Mouse (Mus musculus) heart, adult 2 months (tissue): ENCODE results near the gene Nr5a1.

Source experiments
- CTCF ChIP-seq: fragments of 200-600 bp; IDR thresholded peaks from 2 replicates; pipeline ENCODE4 v1.8.1; 2022; ENCODE audit warnings: antibody characterized with exemption, mild to moderate bottlenecking, moderate library complexity
- EP300 ChIP-seq: fragments of 200-500 bp; IDR thresholded peaks from 2 replicates; pipeline ENCODE4 v1.6.1; 2011; ENCODE audit warnings: low read depth, low read length, control low read depth; ENCODE audit not compliant: insufficient read depth
- POLR2A ChIP-seq: fragments of 200-500 bp; IDR thresholded peaks from 2 replicates; pipeline ENCODE4 v1.6.1; 2011; ENCODE audit warnings: mild to moderate bottlenecking, low read depth, low read length, control low read depth; ENCODE audit not compliant: insufficient read depth

DNA sequence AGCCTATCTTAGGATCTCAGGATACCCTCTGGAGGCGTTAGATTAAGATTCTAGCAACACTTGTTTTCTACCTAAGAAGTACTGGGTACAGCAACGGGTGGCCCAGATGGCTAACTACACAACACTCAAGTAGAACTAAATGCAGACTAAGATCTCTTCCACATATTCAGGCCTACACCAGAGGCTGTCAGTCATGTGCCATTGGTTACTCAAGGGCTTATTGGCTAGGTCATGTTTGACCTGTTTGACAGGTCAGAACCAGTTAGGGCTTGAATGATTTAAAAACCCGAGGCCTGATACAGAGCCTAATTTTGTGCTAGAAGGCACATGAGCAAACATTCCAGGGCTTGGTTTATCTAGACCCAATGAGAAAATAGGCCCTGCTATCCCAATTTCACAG is 25.5 kb upstream of the Nr5a1 start:
- TF ChIP-seq EP300: no peak
- TF ChIP-seq POLR2A: no peak
- TF ChIP-seq CTCF: no peak
